Mouse (Mus musculus) liver, adult 2 months (tissue): ENCODE measurements around the gene 2310034C09Rik.

ENCODE experiments used
- CTCF ChIP-seq: fragments of 200-500 bp; IDR thresholded peaks from 2 replicates; pipeline ENCODE4 v1.5.1; 2011; ENCODE audit warnings: low read depth, low read length, control low read depth
- POLR2A ChIP-seq: fragments of 200-500 bp; IDR thresholded peaks from 2 replicates; pipeline ENCODE4 v1.6.1; 2011; ENCODE audit warnings: low read length, control low read depth; ENCODE audit not compliant: insufficient read depth; ENCODE audit errors: extremely low read depth

GRCm38 (mm10) chr16:88735391-88735790 is 23.3 kb upstream of the 2310034C09Rik start:
- TF ChIP-seq CTCF (no peak), POLR2A (no peak)
